Mouse (Mus musculus): ENCODE measurements around the gene Ing3.

The Ing3 gene

GRCm38 (mm10) chr6:22024168-22024567 lies 74.8 kb downstream of the Ing3 start:
- DNase-seq (ENCODE audit: low read depth), result no peak

Data from naive thymus-derived CD4-positive, alpha-beta T cell, adult 2 months (primary cell).